Mouse (Mus musculus) natural killer cell, adult 2 months (primary cell): ENCODE measurements around the gene Nsun2.
"Not testable (repeated sequence)": the region's sequence is repeated elsewhere in the genome, so short reads cannot be mapped to it uniquely, and the experiment has no call there.

Source experiments
- DNase-seq, 2 experiments: peaks; one replicate each; pipeline ENCODE4 v3.0.0; 2022; ENCODE audit warnings: low spot score in 2 of 2

Gene Nsun2

GRCm38 (mm10) chr13:69591338-69591737, 57.8 kb downstream of the Nsun2 start:
- no peak for DNase-seq

GRCm38 (mm10) chr13:69592226-69592625, 58.7 kb downstream of the Nsun2 start:
- no peak for DNase-seq

GRCm38 (mm10) chr13:69593453-69593852, 59.9 kb downstream of the Nsun2 start:
- DNase-seq: no peak

- no peak for DNase-seq
Measured at GRCm38 (mm10) chr13:69594577-69595256, 61.2 kb downstream of the Nsun2 start.

- DNase-seq: no peak
Measured at GRCm38 (mm10) chr13:69595911-69596310, 62.4 kb downstream of the Nsun2 start.

GRCm38 (mm10) chr13:69596515-69596914, 63.0 kb downstream of the Nsun2 start:
- no peak for DNase-seq

- DNase-seq: no peak
Measured at GRCm38 (mm10) chr13:69598867-69599266, 65.3 kb downstream of the Nsun2 start.

GRCm38 (mm10) chr13:69600863-69601262, 67.3 kb downstream of the Nsun2 start:
- DNase-seq: not testable (repeated sequence)

- no peak for DNase-seq
Measured at GRCm38 (mm10) chr13:69601321-69601720, 67.8 kb downstream of the Nsun2 start.

GRCm38 (mm10) chr13:69604670-69605069, 71.1 kb downstream of the Nsun2 start:
- DNase-seq: no peak

GRCm38 (mm10) chr13:69608734-69609133, 75.2 kb downstream of the Nsun2 start:
- DNase-seq: no peak

- no peak for DNase-seq
Measured at GRCm38 (mm10) chr13:69610751-69611397, 77.3 kb downstream of the Nsun2 start.

- DNase-seq: peak; percentile 100
Measured at GRCm38 (mm10) chr13:69611398-69612174, 78.0 kb downstream of the Nsun2 start, which contains the start of gene Srd5a1. Srd5a1 (minus strand) TSS chr13:69611442.

- DNase-seq: no peak
Measured at GRCm38 (mm10) chr13:69612175-69612544, 78.6 kb downstream of the Nsun2 start.

GRCm38 (mm10) chr13:69616716-69617115, 83.2 kb downstream of the Nsun2 start:
- DNase-seq: no peak

- DNase-seq: no peak
Measured at GRCm38 (mm10) chr13:69623843-69624242, 90.3 kb downstream of the Nsun2 start.

- no peak for DNase-seq
Measured at GRCm38 (mm10) chr13:69624510-69624909, 91.0 kb downstream of the Nsun2 start.

- DNase-seq: no peak
Measured at GRCm38 (mm10) chr13:69627941-69628340, 94.4 kb downstream of the Nsun2 start.

- DNase-seq: no peak
Measured at GRCm38 (mm10) chr13:69630576-69630975, 97.0 kb downstream of the Nsun2 start.

- no peak for DNase-seq
Measured at GRCm38 (mm10) chr13:69631111-69631510, 97.6 kb downstream of the Nsun2 start.

- DNase-seq: no peak
Measured at GRCm38 (mm10) chr13:69631659-69632058, 98.1 kb downstream of the Nsun2 start.

GRCm38 (mm10) chr13:69633551-69633950, 100.0 kb downstream of the Nsun2 start:
- no peak for DNase-seq

- DNase-seq: no peak
Measured at GRCm38 (mm10) chr13:69633988-69634387, 100.4 kb downstream of the Nsun2 start.
